Mouse (Mus musculus) CD4-positive helper T cell, adult 2 months (primary cell): ENCODE results near the gene Jmjd6.
"Not testable (repeated sequence)": the region's sequence is repeated elsewhere in the genome, so short reads cannot be mapped to it uniquely, and the experiment has no call there.

Experiments used
- DNase-seq: peaks from one replicate; pipeline ENCODE4 v3.0.0-alpha.2; 2012; ENCODE audit warnings: low read depth, missing footprints, low spot score

Jmjd6 gene

DNA sequence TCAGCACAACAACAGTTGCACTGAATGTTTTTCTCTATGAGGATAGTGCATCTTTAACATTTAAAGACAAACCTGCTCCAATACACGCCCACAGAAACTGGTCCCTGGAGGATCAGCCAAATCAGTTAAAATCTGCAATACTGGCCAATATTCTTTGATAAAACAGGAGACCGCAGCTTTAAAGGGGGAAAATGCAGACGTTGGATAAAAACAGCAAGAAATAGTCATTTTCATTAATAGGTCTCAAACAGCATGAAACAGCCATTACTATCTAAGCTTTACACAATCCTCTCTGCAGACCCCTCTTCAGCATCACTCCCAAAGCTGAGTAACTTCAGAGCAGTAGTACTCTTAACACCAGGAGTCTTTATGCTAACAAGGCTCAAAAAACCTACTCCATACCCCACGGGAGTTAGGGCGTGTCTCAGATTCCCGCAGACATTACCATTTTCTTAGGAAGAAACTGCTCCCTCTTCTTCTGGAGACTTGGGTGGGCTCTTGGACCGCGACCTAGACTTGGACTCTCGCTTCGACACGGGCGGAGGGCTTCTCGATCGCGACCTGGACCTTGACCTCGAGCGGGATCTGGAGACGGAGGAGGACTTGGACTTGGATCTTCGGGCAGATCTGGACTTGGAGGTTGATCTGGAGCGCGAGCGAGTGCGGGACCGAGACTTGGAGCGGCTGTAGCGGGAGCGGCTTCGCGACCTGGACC is 8.5 kb upstream of the Jmjd6 start:
- DNase-seq: no peak

- no peak for DNase-seq
Measured at GRCm38 (mm10) chr11:116850833-116851477, 7.7 kb upstream of the Jmjd6 start.

DNA sequence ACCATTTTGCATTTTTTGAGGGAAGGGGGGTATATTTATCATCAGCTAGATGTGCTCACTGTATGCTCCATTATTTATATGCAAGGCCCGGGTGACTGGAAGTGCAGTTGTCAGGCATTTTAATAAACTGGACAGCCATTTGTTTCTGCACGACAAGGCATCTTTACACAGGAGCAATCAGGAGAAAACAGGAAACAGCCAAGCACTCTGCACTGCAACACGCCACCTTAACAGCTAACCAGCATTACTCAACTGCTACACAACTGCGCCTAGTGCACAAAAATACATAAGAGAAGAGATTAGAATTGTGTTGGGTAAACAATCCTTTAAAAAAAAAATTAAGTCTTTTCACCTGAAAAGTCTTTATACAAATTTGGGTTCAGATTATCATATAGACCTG is 6.8 kb upstream of the Jmjd6 start:
- DNase-seq: no peak

GRCm38 (mm10) chr11:116849587-116849986 is 6.3 kb upstream of the Jmjd6 start:
- no peak for DNase-seq

GRCm38 (mm10) chr11:116848877-116849178 is 5.6 kb upstream of the Jmjd6 start:
- DNase-seq: not testable (repeated sequence)

DNA sequence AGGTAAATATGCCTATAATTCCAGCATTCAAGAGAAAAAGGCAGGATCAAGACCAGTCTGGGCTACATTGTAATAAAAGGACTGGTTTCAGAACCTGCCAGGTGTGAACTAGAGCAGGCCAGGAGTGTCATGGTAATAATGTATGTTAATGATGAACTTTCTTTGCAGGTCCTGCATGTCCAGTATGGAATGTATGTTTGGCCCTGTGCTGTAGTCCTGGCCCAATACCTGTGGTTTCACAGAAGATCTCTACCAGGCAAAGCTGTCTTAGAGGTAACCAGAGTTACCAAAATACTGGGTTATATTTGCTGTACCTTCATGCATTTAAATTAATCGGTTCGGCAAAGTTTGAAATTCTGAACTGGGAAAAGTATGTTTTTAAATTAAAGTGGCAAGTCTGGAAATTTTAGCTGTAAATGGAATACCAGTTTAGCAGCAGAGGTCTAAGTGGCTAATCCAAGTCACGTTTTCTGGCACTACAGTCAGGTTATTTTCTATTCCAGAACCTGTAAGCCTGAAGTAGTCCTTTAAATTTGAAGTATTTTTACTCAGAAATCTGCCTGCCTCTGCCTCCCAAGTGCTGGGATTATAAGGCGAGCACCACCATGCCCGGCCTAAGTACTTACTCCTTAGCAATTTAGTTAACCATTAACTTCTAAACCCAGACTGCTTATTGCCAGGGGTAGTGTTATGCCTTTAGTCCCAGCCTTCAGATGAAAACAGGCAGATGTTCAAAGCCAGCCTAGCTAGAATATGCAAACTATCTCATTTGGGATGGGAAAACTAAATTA is 5.0 kb upstream of the Jmjd6 start:
- no peak for DNase-seq

- DNase-seq: no peak
Measured at GRCm38 (mm10) chr11:116847187-116848085, 4.2 kb upstream of the Jmjd6 start.

GRCm38 (mm10) chr11:116846593-116847181 is 3.4 kb upstream of the Jmjd6 start:
- no peak for DNase-seq

GRCm38 (mm10) chr11:116842531-116843260 is 553 bp downstream of the Jmjd6 start:
- peak; percentile 86 for DNase-seq

DNA sequence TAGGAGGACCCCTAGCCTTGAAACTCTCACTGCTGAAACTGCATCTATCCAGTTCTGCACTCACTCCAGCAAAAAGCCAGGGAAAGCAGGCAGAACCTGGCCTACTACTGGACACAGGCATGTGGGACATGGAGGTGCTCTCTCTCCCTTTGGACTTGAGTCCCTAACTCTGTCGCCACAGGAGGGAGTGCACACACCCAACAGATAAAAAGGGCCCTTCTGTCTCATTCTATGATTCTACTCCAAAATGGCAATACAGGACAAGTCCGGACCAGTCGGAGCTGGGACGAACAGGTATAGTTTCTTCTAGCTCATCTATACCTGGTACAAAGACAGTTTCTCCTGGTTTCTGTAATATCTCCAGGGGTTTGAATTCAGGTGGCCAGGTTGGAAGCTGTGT is 2.5 kb downstream of the Jmjd6 start:
- no peak for DNase-seq

DNA sequence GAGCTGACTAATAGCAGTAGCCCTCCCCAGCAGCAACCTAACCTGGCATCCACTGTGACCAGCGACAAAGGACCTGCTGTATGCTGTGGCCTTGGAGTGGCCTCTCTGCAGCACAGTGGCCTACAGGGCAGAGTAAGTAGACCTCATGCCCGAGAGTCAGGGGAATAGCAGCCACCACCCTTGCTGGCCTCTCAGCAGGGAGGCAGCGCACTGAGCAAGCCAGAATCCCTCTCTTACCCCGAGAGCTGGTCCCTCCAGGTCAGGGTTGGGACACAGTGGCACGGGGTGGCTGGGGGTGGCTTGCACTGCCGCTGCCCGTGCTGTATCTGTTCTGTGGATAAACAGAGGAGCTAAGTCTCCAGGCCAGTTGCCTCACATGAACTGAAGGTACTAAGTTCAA is 3.6 kb downstream of the Jmjd6 start:
- no peak for DNase-seq

DNA sequence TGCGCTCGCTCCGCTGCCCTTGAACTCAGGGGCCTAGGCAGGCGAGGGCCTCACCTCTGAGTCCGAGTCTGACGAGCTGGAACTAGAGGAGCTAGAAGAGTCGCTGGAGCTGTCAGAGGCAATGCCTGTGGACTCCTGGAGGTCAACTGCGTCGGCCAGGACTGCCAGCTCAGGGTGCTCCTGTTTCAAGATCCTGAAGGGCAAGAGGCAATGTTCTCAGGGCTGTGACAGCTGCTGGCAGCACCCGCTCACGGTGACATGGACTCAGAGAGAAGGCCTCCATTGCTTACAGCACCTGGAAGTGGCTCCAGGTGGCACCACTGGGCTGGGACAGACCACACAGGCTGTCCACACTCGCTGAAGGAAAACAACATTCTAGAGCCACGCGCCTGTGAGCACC is 4.3 kb downstream of the Jmjd6 start:
- no peak for DNase-seq

- DNase-seq: no peak
Measured at GRCm38 (mm10) chr11:116837441-116837840, 5.8 kb downstream of the Jmjd6 start.

DNA sequence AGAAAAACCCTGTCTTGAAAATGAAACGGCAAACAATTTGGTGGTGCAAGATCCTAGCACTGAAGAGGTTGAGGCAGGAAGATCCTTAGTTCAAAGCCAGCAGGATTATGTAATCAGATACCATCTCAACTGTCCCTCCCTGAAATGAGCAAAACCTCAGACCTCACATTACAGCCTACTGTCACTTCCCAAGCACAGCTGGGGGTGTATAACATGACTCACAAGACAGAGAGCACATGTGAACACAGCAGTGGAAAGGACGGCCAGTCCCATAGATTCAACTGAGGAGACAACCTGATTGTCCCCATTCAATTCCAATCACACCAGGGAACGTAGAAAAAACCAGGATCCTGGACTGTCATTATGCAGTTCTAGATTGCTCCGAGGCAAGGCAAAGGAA is 7.0 kb downstream of the Jmjd6 start:
- no peak for DNase-seq

GRCm38 (mm10) chr11:116834954-116835353 is 8.3 kb downstream of the Jmjd6 start:
- DNase-seq: no peak

GRCm38 (mm10) chr11:116832172-116832685 is 11.0 kb downstream of the Jmjd6 start:
- no peak for DNase-seq

- peak; percentile 37 for DNase-seq
Measured at GRCm38 (mm10) chr11:116827534-116828165, 15.6 kb downstream of the Jmjd6 start, which contains the start of gene Mxra7. TSS of gene Mxra7 (minus strand) at chr11:116828046.

DNA sequence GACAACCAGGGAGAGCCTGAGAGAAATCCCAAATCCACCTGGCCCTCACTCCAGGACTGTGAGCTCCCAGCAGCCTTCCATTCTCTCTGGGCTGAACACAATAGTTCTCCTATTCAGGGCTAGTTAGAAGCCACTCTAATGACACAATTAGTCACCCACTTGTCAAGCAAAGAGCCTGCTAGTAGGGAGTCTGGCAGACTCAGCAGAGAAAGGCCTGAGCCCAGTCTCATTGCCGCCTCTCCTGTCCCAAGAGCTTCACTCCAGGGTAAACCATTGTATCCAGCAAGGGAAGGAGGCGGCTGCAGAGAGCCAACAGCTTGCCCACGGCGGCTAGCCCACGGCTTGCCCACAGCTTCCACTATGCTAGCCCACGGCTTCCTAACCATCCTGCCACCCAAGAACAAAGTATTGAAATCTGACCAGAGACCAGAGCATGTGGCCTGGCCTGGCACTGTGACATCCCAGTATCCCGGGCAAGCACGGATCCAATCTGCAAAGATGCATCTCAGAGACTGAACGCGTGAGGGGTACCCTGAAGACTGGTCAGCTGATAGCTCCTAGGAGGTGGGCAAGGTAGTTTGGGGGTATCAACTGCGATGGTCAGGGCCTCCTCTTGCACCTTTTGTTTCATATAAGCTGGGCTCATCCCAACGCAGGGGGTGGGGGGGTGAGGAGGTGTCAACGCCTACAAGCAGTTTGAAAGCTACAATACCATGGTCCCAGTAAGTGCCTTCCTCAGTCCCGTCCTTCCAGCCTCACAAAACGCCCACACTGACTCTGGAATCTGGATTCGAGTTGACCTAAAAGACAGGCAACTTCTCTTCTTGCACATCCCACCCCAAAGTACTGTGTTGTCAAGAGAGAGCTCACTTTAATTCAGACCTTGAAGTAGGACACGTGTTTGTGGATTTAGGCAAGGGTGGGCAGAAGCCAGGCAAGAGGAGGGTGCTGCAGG is 16.4 kb downstream of the Jmjd6 start:
- no peak for DNase-seq

GRCm38 (mm10) chr11:116825230-116825629 is 18.0 kb downstream of the Jmjd6 start:
- no peak for DNase-seq
